Mouse (Mus musculus) CD8-positive naive resting alpha-beta T cell, adult 2 months (primary cell): Measurements from ENCODE around the gene Dpagt1.
"Not testable (repeated sequence)": the region's sequence is repeated elsewhere in the genome, so short reads cannot be mapped to it uniquely, and the experiment has no call there.

Source experiments
- DNase-seq, 2 experiments: peaks; one replicate each; pipeline ENCODE4 v3.0.0; 2022; ENCODE audit warnings: low read depth in 2 of 2, low spot score in 2 of 2

The Dpagt1 gene

DNA sequence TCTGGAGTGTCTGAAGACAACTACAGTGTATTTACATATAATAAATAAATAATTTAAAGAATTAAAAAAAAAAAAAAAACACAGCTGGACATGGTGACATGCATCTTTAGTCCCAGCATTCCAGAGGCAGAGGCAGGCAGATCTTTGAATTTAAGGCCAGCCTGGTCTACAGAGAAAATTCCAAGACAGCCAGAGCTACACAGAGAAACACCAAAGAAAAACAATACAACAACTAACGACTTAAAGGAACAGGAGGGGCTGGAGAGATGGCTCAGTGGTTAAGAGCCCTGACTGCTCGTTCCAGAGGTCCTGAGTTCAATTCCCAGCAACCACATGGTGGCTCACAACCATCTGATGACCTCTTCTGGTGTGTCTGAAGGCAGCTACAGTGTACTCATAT lies 51.5 kb downstream of the Dpagt1 start:
- DNase-seq, result not testable (repeated sequence)

DNA sequence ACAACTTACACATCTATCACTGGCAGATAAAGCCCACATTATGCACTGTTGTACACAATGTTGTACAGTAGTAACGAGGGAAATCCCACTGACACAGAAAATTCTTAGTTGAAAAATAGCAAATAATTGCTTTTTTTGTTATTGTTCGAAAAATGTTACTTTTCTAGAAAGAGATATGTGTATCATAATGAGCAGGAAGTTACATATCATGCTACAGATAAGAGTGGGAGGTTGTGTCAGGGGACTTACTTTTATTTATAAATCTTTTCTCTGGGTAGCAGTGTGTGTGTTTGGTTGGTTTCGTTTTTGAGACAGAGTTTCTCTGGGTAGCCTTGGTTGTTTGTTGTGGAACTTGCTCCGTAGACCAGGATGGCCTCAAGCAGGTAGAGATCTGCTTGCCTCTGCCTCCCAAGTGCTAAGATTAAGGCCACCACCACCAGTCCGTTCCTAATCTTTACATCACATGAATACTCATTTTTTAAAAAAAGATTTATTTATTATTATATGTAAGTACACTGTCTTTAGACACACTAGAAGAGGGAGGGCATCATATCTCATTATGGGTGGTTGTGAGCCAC lies 52.4 kb downstream of the Dpagt1 start:
- DNase-seq, result no peak

DNA sequence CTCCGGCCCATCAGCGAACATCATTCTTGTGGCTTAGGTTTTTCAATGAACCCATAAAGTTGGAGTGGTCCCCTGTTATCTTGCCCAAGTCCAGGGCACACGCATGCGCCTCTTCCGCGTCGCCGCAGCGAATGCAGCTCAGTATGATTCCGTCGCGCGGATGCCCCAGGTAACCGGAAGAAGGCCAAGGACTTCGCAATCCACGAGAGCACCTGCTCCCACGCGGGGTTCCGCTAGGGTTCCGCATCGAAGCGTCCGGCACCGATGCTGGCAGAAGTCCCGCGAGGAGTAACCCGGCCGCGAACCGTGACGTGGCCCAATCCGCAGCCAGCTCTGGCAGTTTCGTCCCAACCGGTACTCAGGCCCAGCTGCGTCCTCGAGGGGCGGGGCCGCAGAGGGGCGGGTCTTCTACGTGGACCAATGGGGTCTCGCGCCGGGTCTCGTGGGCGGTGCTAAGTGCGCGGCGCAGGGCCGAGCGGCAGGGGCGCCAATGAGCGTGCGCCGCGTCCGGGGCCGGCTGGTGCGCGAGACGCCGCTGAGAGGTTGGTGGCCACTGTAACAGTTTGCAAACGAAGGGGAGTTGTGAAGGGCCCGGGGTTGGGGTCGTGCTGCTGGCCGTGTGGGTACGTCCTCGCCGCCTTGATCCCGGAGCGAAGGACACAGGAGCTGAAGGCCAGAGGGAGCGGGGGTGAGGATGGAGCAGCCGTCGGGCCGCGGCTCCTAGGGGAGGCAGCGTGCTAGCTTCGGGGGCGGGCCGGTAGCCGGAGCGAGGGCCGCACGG lies 53.4 kb downstream of the Dpagt1 start, which contains the start of gene Hyou1:
Hyou1 (plus strand) TSS at position 437 of the 781 bp plus-strand sequence.
- peak; percentile 99 to 100 for DNase-seq

DNA sequence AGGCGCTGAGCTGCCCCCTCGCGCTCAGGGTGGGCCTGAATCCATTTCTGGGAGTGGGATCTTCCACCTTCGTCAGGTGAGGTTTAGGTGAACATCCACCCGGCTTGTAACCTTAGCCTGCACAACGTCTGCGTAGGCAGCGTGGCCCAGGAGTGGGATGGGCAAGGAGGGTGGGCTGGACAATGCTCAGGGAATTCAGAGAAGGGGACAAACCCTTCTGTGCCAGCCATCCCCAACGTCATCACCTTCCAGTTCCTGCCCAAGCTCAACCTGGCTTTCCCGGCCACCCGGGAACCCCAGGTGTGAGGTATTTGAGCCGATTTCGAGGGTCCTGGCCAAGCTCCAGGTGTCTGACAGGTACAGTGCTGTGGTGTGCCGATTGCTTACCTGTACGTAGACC lies 54.0 kb downstream of the Dpagt1 start:
- DNase-seq, result no peak
